Mouse (Mus musculus): ENCODE results near the gene Gm13290.
"Not testable (repeated sequence)": the region's sequence is repeated elsewhere in the genome, so short reads cannot be mapped to it uniquely, and the experiment has no call there.

Gm13290 gene

DNA sequence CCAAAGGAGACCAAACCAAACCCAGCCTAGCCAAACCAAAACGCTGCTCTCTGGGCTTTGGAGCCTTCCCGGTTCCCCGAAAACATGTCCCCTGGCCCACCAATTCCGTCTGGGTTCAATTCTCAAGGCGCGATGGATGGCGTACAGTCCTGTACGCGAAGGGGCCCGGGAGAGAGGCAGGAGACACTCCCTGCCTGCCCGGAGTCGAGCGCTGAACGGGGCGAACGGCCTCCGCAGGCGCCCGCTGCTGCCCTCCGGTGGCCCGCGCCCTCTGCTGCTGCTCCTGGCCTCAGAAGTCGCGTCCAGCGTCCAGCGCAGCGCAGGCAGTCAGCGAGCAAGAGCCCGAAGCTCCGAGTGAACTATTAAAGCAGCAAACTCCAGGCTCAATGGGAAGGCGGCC lies 8.7 kb downstream of the Gm13290 start:
- DNase-seq (ENCODE audit: low spot score) = not testable (repeated sequence)

DNA sequence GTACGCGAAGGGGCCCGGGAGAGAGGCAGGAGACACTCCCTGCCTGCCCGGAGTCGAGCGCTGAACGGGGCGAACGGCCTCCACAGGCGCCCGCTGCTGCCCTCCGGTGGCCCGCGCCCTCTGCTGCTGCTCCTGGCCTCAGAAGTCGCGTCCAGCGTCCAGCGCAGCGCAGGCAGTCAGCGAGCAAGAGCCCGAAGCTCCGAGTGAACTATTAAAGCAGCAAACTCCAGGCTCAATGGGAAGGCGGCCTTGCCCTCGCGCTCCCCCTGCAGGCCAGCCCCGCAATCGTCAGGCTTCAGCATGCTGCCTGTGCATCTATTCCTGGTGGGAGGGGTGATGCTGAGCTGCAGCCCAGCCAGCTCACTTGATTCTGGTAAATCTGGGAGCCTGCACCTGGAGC lies 11.8 kb downstream of the Gm13290 start, which contains the start of gene Gm13276:
Gene Gm13276 (plus strand): TSS at position 301 of the 400 bp plus-strand sequence.
- not testable (repeated sequence) for DNase-seq (ENCODE audit: low spot score)

DNA sequence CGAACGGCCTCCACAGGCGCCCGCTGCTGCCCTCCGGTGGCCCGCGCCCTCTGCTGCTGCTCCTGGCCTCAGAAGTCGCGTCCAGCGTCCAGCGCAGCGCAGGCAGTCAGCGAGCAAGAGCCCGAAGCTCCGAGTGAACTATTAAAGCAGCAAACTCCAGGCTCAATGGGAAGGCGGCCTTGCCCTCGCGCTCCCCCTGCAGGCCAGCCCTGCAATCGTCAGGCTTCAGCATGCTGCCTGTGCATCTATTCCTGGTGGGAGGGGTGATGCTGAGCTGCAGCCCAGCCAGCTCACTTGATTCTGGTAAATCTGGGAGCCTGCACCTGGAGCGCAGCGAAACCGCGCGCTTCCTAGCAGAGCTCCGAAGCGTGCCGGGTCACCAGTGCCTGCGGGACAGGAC lies 14.8 kb downstream of the Gm13290 start, which contains the start of gene Gm13277:
Gene Gm13277 (plus strand): TSS at position 231 of the 400 bp plus-strand sequence.
- not testable (repeated sequence) for DNase-seq (ENCODE audit: low spot score)

DNA sequence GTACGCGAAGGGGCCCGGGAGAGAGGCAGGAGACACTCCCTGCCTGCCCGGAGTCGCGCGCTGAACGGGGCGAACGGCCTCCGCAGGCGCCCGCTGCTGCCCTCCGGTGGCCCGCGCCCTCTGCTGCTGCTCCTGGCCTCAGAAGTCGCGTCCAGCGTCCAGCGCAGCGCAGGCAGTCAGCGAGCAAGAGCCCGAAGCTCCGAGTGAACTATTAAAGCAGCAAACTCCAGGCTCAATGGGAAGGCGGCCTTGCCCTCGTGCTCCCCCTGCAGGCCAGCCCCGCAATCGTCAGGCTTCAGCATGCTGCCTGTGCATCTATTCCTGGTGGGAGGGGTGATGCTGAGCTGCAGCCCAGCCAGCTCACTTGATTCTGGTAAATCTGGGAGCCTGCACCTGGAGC lies 17.6 kb downstream of the Gm13290 start, which contains the start of gene Gm13278:
Gene Gm13278 (plus strand): TSS at position 301 of the 400 bp plus-strand sequence.
- not testable (repeated sequence) for DNase-seq (ENCODE audit: low spot score)

DNA sequence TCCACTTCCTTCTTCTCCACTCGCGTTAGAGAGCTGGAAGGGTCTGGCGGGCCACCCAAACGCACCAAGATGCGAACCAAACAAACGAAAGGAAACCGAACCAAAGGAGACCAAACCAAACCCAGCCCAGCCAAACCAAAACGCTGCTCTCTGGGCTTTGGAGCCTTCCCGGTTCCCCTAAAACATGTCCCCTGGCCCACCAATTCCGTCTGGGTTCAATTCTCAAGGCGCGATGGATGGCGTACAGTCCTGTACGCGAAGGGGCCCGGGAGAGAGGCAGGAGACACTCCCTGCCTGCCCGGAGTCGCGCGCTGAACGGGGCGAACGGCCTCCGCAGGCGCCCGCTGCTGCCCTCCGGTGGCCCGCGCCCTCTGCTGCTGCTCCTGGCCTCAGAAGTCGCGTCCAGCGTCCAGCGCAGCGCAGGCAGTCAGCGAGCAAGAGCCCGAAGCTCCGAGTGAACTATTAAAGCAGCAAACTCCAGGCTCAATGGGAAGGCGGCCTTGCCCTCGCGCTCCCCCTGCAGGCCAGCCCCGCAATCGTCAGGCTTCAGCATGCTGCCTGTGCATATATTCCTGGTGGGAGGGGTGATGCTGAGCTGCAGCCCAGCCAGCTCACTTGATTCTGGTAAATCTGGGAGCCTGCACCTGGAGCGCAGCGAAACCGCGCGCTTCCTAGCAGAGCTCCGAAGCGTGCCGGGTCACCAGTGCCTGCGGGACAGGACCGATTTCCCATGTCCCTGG lies 20.5 kb downstream of the Gm13290 start, which contains the start of gene Gm13275:
Gene Gm13275 (plus strand): TSS at position 552 of the 740 bp plus-strand sequence.
- not testable (repeated sequence) for DNase-seq (ENCODE audit: low spot score)

DNA sequence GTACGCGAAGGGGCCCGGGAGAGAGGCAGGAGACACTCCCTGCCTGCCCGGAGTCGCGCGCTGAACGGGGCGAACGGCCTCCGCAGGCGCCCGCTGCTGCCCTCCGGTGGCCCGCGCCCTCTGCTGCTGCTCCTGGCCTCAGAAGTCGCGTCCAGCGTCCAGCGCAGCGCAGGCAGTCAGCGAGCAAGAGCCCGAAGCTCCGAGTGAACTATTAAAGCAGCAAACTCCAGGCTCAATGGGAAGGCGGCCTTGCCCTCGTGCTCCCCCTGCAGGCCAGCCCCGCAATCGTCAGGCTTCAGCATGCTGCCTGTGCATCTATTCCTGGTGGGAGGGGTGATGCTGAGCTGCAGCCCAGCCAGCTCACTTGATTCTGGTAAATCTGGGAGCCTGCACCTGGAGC lies 23.5 kb downstream of the Gm13290 start, which contains the start of gene Gm13279:
Gene Gm13279 (plus strand): TSS at position 301 of the 400 bp plus-strand sequence.
- DNase-seq (ENCODE audit: low spot score) = not testable (repeated sequence)

DNA sequence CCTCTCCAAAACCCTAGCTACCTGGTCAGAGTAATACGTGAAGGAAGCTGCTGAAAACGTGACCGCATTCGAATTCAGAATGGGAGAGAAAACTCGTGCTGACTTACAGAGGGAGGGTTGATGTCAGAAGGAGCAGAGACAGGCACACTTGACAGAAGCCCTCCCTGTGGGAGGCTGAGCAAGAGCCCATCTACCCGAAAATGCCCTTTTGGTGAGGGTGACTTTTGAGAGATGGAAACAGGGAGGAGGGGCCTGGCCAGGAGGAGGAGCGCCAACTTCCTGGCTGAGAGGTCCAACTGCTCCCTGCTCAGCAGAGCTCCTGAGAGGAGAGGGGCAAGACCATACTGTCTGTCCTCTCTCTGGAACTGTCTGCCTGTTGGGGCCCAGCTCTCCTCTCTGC lies 25.7 kb downstream of the Gm13290 start, which contains the start of gene Gm13285:
Gene Gm13285 (plus strand): TSS at position 301 of the 400 bp plus-strand sequence.
- DNase-seq (ENCODE audit: low spot score) = not testable (repeated sequence)

DNA sequence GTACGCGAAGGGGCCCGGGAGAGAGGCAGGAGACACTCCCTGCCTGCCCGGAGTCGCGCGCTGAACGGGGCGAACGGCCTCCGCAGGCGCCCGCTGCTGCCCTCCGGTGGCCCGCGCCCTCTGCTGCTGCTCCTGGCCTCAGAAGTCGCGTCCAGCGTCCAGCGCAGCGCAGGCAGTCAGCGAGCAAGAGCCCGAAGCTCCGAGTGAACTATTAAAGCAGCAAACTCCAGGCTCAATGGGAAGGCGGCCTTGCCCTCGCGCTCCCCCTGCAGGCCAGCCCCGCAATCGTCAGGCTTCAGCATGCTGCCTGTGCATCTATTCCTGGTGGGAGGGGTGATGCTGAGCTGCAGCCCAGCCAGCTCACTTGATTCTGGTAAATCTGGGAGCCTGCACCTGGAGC lies 29.3 kb downstream of the Gm13290 start, which contains the start of gene Gm13287:
Gene Gm13287 (plus strand): TSS at position 301 of the 400 bp plus-strand sequence.
- DNase-seq (ENCODE audit: low spot score) = not testable (repeated sequence)

DNA sequence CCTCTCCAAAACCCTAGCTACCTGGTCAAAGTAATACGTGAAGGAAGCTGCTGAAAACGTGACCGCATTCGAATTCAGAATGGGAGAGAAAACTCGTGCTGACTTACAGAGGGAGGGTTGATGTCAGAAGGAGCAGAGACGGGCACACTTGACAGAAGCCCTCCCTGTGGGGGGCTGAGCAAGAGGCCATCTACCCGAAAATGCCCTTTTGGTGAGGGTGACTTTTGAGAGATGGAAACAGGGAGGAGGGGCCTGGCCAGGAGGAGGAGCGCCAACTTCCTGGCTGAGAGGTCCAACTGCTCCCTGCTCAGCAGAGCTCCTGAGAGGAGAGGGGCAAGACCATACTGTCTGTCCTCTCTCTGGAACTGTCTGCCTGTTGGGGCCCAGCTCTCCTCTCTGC lies 31.6 kb downstream of the Gm13290 start, which contains the start of gene Gm13288:
Gene Gm13288 (plus strand): TSS at position 301 of the 400 bp plus-strand sequence.
- DNase-seq (ENCODE audit: low spot score) = not testable (repeated sequence)

DNA sequence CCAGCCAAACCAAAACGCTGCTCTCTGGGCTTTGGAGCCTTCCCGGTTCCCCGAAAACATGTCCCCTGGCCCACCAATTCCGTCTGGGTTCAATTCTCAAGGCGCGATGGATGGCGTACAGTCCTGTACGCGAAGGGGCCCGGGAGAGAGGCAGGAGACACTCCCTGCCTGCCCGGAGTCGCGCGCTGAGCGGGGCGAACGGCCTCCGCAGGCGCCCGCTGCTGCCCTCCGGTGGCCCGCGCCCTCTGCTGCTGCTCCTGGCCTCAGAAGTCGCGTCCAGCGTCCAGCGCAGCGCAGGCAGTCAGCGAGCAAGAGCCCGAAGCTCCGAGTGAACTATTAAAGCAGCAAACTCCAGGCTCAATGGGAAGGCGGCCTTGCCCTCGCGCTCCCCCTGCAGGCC lies 32.1 kb downstream of the Gm13290 start:
- not testable (repeated sequence) for DNase-seq (ENCODE audit: low spot score)

DNA sequence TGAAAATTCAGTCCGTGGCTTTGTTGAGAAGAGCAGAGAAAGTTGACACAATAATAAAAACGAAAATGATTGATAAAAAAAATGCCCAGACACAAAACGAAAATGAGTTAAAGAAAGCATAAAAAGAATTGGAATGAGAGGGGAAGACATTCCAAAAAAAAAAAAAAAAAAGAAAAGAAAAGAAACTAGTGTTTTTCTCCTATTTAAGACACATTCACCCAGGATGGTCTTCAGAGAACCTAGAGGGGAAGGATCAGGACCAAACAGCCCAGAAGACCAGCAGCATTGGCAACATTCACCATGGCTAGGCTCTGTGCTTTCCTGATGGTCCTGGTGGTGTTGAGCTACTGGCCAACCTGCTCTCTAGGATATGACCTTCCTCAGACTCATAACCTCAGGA lies 42.3 kb downstream of the Gm13290 start, which contains the start of gene Ifna7:
Gene Ifna7 (plus strand): TSS at position 301 of the 400 bp plus-strand sequence.
- no peak for DNase-seq (ENCODE audit: low spot score)

DNA sequence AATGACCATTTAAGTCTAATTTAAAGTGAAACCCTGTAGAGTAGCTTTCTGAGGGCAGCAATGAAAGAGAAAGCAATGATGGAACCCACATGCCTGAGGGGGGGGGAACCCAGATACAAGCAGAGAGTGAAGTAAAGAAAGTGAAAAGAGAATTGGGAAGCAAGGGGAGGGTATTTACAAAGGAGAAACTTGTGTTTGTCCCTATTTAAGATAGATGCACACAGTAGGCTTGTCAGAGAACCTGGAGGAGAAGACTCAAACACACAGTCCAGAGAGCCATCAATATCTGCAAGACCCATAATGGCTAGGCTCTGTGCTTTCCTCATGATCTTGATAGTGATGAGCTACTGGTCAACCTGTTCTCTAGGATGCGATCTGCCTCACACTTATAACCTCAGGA lies 46.0 kb downstream of the Gm13290 start, which contains the start of gene Ifna11:
Gene Ifna11 (plus strand): TSS at position 301 of the 400 bp plus-strand sequence.
- no peak for DNase-seq (ENCODE audit: low spot score)

DNA sequence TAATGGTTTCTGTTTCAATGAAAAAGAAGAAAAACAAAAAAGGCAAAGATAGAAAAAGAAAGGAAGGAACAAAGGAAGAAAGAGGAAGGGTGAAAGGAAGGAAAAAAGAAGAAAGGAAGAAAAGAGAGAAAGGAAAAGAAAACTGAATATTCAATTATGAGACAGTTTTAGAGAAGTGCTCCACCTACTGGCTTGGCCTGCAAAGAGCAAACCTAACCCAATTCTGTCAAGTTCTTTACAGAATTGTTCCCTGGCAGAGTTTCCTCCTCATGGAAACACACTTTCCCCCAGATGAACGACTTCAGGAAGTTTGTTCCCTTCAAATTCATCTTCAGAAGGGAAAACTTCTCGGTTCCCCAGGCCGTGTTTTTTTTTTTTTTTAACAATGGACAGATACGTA lies 49.4 kb downstream of the Gm13290 start:
- DNase-seq (ENCODE audit: low spot score) = peak; percentile 39

Data from embryo, embryonic 10.5 days (tissue).